Mouse (Mus musculus): ENCODE results near the gene Ercc6l2. TPM values are rescaled to one million over a fixed set of nuclear protein-coding genes. Genes with fewer than 3 reads are reported as not detected.

The Ercc6l2 gene
- polyA plus RNA-seq, 1 experiment from 2014 or later, result 21.9 TPM

GRCm38 (mm10) chr13:63901714-63902597, 86.9 kb downstream of the Ercc6l2 start:
- H3K9ac ChIP-seq (ENCODE audit: low read length), result peak overlapping the region; percentile 43; the same call in 1 of the 2 replicates
- peak overlapping the region; percentile 56 for H3K4me2 ChIP-seq (ENCODE audit: low read depth, severe bottlenecking)
- no peaks in the 10 kb centered on the region for H3K27me3 ChIP-seq (ENCODE audit: control insufficient read depth, insufficient read depth, low read length)
- H3K4me3 ChIP-seq (ENCODE audit: low read depth, low read length), result peak overlapping the region; percentile 24
- H3K36me3 ChIP-seq (ENCODE audit: control insufficient read depth, insufficient read depth, low read length), result no peaks in the 10 kb centered on the region
- peak; percentile 38 for ATAC-seq (ENCODE audit: insufficient number of reproducible peaks, low FRiP score, low TSS enrichment, low read depth)
- DNase-seq (ENCODE audit: low spot score), result peak; percentile 50
- WGBS, result 11% methylated on average over 28 of the region's 28 CpGs
- H3K4me1 ChIP-seq (ENCODE audit: control insufficient read depth, insufficient read depth, low read length), result peaks cover 16% of the 10 kb centered on the region
- H3K27ac ChIP-seq (replicated peaks; ENCODE audit: low read depth, low read length), result no peak overlapping the region
- H3K9me3 ChIP-seq (ENCODE audit: control insufficient read depth, low read length), result no peaks in the 10 kb centered on the region

- WGBS, result 91% methylated on average over 4 of the region's 4 CpGs
Measured at GRCm38 (mm10) chr13:63906516-63906915, 91.5 kb downstream of the Ercc6l2 start.

GRCm38 (mm10) chr13:63907437-63907836, 92.4 kb downstream of the Ercc6l2 start:
- H3K27ac ChIP-seq (replicated peaks; ENCODE audit: low read depth, low read length), result no peak overlapping the region
- ATAC-seq (ENCODE audit: insufficient number of reproducible peaks, low FRiP score, low TSS enrichment, low read depth) (no peak), DNase-seq (ENCODE audit: low spot score) (no peak)
- no peak overlapping the region for H3K4me2 ChIP-seq (ENCODE audit: low read depth, severe bottlenecking)
- H3K9ac ChIP-seq (ENCODE audit: low read length), result no peak overlapping the region
- H3K36me3 ChIP-seq (ENCODE audit: control insufficient read depth, insufficient read depth, low read length), result no peaks in the 10 kb centered on the region
- WGBS, result 48% methylated on average over 4 of the region's 4 CpGs
- H3K9me3 ChIP-seq (ENCODE audit: control insufficient read depth, low read length), result no peaks in the 10 kb centered on the region
- H3K4me3 ChIP-seq (ENCODE audit: low read depth, low read length), result no peak overlapping the region
- H3K27me3 ChIP-seq (ENCODE audit: control insufficient read depth, insufficient read depth, low read length), result no peaks in the 10 kb centered on the region
- no peaks in the 10 kb centered on the region for H3K4me1 ChIP-seq (ENCODE audit: control insufficient read depth, insufficient read depth, low read length)

More at GRCm38 (mm10) chr13:63906516-63906915, 91.5 kb downstream of the Ercc6l2 start:
- Histone ChIP-seq H3K4me1 (ENCODE audit: control insufficient read depth, insufficient read depth, low read length) (peaks cover 7% of the 10 kb centered on the region), H3K9me3 (ENCODE audit: control insufficient read depth, low read length) (no peaks in the 10 kb centered on the region), H3K36me3 (ENCODE audit: control insufficient read depth, insufficient read depth, low read length) (no peaks in the 10 kb centered on the region), H3K4me3 (ENCODE audit: low read depth, low read length) (no peak overlapping the region), H3K27ac (replicated peaks; ENCODE audit: low read depth, low read length) (no peak overlapping the region), H3K9ac (ENCODE audit: low read length) (no peak overlapping the region), H3K27me3 (ENCODE audit: control insufficient read depth, insufficient read depth, low read length) (no peaks in the 10 kb centered on the region), H3K4me2 (ENCODE audit: low read depth, severe bottlenecking) (no peak overlapping the region)
- ATAC-seq (ENCODE audit: insufficient number of reproducible peaks, low FRiP score, low TSS enrichment, low read depth) (no peak), DNase-seq (ENCODE audit: low spot score) (no peak)

- ATAC-seq (ENCODE audit: insufficient number of reproducible peaks, low FRiP score, low TSS enrichment, low read depth) (no peak), DNase-seq (ENCODE audit: low spot score) (no peak)
- 60% methylated on average over 5 of the region's 5 CpGs for WGBS
- Histone ChIP-seq H3K27me3 (ENCODE audit: control insufficient read depth, insufficient read depth, low read length) (no peaks in the 10 kb centered on the region), H3K27ac (replicated peaks; ENCODE audit: low read depth, low read length) (no peak overlapping the region), H3K4me2 (ENCODE audit: low read depth, severe bottlenecking) (no peak overlapping the region), H3K36me3 (ENCODE audit: control insufficient read depth, insufficient read depth, low read length) (no peaks in the 10 kb centered on the region), H3K9me3 (ENCODE audit: control insufficient read depth, low read length) (no peaks in the 10 kb centered on the region), H3K4me1 (ENCODE audit: control insufficient read depth, insufficient read depth, low read length) (no peaks in the 10 kb centered on the region), H3K4me3 (ENCODE audit: low read depth, low read length) (no peak overlapping the region), H3K9ac (ENCODE audit: low read length) (no peak overlapping the region)
Measured at GRCm38 (mm10) chr13:63910141-63910804, 95.2 kb downstream of the Ercc6l2 start.

GRCm38 (mm10) chr13:63911617-63912016, 96.6 kb downstream of the Ercc6l2 start:
- 0 out of 2 replicates have a peak, but pooled peaks cover 1% of the 10 kb centered on the region for H3K4me1 ChIP-seq (ENCODE audit: control insufficient read depth, insufficient read depth, low read length)
- no peak overlapping the region for H3K9ac ChIP-seq (ENCODE audit: low read length)
- H3K27ac ChIP-seq (replicated peaks; ENCODE audit: low read depth, low read length), result no peak overlapping the region
- no peaks in the 10 kb centered on the region for H3K27me3 ChIP-seq (ENCODE audit: control insufficient read depth, insufficient read depth, low read length)
- WGBS, result 56% methylated on average over 3 of the region's 3 CpGs
- H3K36me3 ChIP-seq (ENCODE audit: control insufficient read depth, insufficient read depth, low read length), result no peaks in the 10 kb centered on the region
- H3K4me2 ChIP-seq (ENCODE audit: low read depth, severe bottlenecking), result no peak overlapping the region
- DNase-seq (ENCODE audit: low spot score), result no peak
- no peak for ATAC-seq (ENCODE audit: insufficient number of reproducible peaks, low FRiP score, low TSS enrichment, low read depth)
- no peak overlapping the region for H3K4me3 ChIP-seq (ENCODE audit: low read depth, low read length)
- H3K9me3 ChIP-seq (ENCODE audit: control insufficient read depth, low read length), result no peaks in the 10 kb centered on the region

- H3K36me3 ChIP-seq (ENCODE audit: control insufficient read depth, insufficient read depth, low read length), result no peaks in the 10 kb centered on the region
- H3K9me3 ChIP-seq (ENCODE audit: control insufficient read depth, low read length), result no peaks in the 10 kb centered on the region
- H3K4me1 ChIP-seq (ENCODE audit: control insufficient read depth, insufficient read depth, low read length), result peaks cover 6% of the 10 kb centered on the region; the same call in 1 of the 2 replicates
- H3K4me3 ChIP-seq (ENCODE audit: low read depth, low read length), result no peak overlapping the region
- no peak overlapping the region for H3K9ac ChIP-seq (ENCODE audit: low read length)
- H3K27me3 ChIP-seq (ENCODE audit: control insufficient read depth, insufficient read depth, low read length), result no peaks in the 10 kb centered on the region
- no peak overlapping the region for H3K27ac ChIP-seq (replicated peaks; ENCODE audit: low read depth, low read length)
- ATAC-seq (ENCODE audit: insufficient number of reproducible peaks, low FRiP score, low TSS enrichment, low read depth), result no peak
- 85% methylated on average over 6 of the region's 6 CpGs for WGBS
- H3K4me2 ChIP-seq (ENCODE audit: low read depth, severe bottlenecking), result no peak overlapping the region
- no peak for DNase-seq (ENCODE audit: low spot score)
Measured at GRCm38 (mm10) chr13:63913136-63913535, 98.1 kb downstream of the Ercc6l2 start.

GRCm38 (mm10) chr13:63915176-63915575, 100.1 kb downstream of the Ercc6l2 start:
- H3K4me3 ChIP-seq (ENCODE audit: low read depth, low read length), result no peak overlapping the region
- H3K4me2 ChIP-seq (ENCODE audit: low read depth, severe bottlenecking), result no peak overlapping the region
- ATAC-seq (ENCODE audit: insufficient number of reproducible peaks, low FRiP score, low TSS enrichment, low read depth), result no peak
- DNase-seq (ENCODE audit: low spot score), result no peak
- H3K9ac ChIP-seq (ENCODE audit: low read length), result no peak overlapping the region
- no peak overlapping the region for H3K27ac ChIP-seq (replicated peaks; ENCODE audit: low read depth, low read length)
- no peaks in the 10 kb centered on the region for H3K27me3 ChIP-seq (ENCODE audit: control insufficient read depth, insufficient read depth, low read length)
- H3K4me1 ChIP-seq (ENCODE audit: control insufficient read depth, insufficient read depth, low read length), result peaks cover 21% of the 10 kb centered on the region
- WGBS, result 42% methylated on average over 3 of the region's 3 CpGs
- no peaks in the 10 kb centered on the region for H3K9me3 ChIP-seq (ENCODE audit: control insufficient read depth, low read length)
- no peaks in the 10 kb centered on the region for H3K36me3 ChIP-seq (ENCODE audit: control insufficient read depth, insufficient read depth, low read length)

- no peak for ATAC-seq (ENCODE audit: insufficient number of reproducible peaks, low FRiP score, low TSS enrichment, low read depth)
- Histone ChIP-seq H3K27me3 (ENCODE audit: control insufficient read depth, insufficient read depth, low read length) (no peaks in the 10 kb centered on the region), H3K9me3 (ENCODE audit: control insufficient read depth, low read length) (no peaks in the 10 kb centered on the region), H3K4me2 (ENCODE audit: low read depth, severe bottlenecking) (no peak overlapping the region), H3K4me3 (ENCODE audit: low read depth, low read length) (no peak overlapping the region), H3K36me3 (ENCODE audit: control insufficient read depth, insufficient read depth, low read length) (no peaks in the 10 kb centered on the region), H3K27ac (replicated peaks; ENCODE audit: low read depth, low read length) (no peak overlapping the region), H3K4me1 (ENCODE audit: control insufficient read depth, insufficient read depth, low read length) (peaks cover 21% of the 10 kb centered on the region), H3K9ac (ENCODE audit: low read length) (no peak overlapping the region)
- no peak for DNase-seq (ENCODE audit: low spot score)
- 89% methylated on average over 1 of the region's 1 CpGs for WGBS
Measured at GRCm38 (mm10) chr13:63915684-63916083, 100.6 kb downstream of the Ercc6l2 start.
